Mouse (Mus musculus) forebrain, embryonic 10.5 days (tissue): ENCODE results near the gene 4930407I10Rik. TPM values are rescaled to one million over a fixed set of nuclear protein-coding genes. Genes with fewer than 3 reads are reported as not detected.

Source experiments
- DNase-seq: peaks from one replicate; pipeline ENCODE4 v3.0.0-alpha.2; 2017; ENCODE audit warnings: low spot score; ENCODE audit errors: extremely low spot score
- H3K27ac ChIP-seq: fragments of 300-500 bp; sonication (generic); 2 replicates; pipeline ENCODE4 v1.5.1; 2016; ENCODE audit warnings: mild to moderate bottlenecking
- H3K27me3 ChIP-seq: fragments of 300-500 bp; sonication (generic); 2 replicates; pipeline ENCODE4 v1.6.1; 2016; ENCODE audit warnings: mild to moderate bottlenecking; ENCODE audit not compliant: poor library complexity, severe bottlenecking
- H3K36me3 ChIP-seq: fragments of 300-500 bp; sonication (generic); replicated peaks from 2 replicates; pipeline ENCODE4 v1.6.1; 2016; ENCODE audit warnings: mild to moderate bottlenecking, moderate library complexity
- H3K4me1 ChIP-seq: fragments of 300-500 bp; sonication (generic); 2 replicates; pipeline ENCODE4 v1.6.1; 2016
- H3K4me3 ChIP-seq: fragments of 300-500 bp; sonication (generic); 2 replicates; pipeline ENCODE4 v1.5.1; 2016; ENCODE audit warnings: mild to moderate bottlenecking, moderate library complexity
- H3K9me3 ChIP-seq: fragments of 300-500 bp; sonication (generic); 2 replicates; pipeline ENCODE4 v1.6.1; 2016; ENCODE audit warnings: mild to moderate bottlenecking, moderate library complexity
- WGBS: fragments of 180-500 bp; shearing (Covaris S2); methylation state at CpG from one replicate; pipeline ENCODE4 v1.1.7; 2016; 5-methylcytosine and 5-hydroxymethylcytosine counted together
- polyA plus RNA-seq: library from polyadenylated mRNA; unstranded; fragments of >200 nt; fragmentation: Nextera tagmentation; extraction: Ambion mirVana; gene quantifications from 2 replicates; pipeline ENCODE4 v1.2.1, GENCODE M21; 2016

Gene 4930407I10Rik
- polyA plus RNA-seq, 1 experiment from 2014 or later = not detected

GRCm38 (mm10) chr15:82073490-82073889, 14.5 kb downstream of the 4930407I10Rik start:
- no peak overlapping the region for H3K27ac ChIP-seq
- peaks cover 10% of the 10 kb centered on the region for H3K9me3 ChIP-seq
- H3K4me3 ChIP-seq = no peak overlapping the region
- H3K27me3 ChIP-seq = peaks cover 40% of the 10 kb centered on the region
- WGBS = 91% methylated on average over 7 of the region's 7 CpGs
- peaks cover 6% of the 10 kb centered on the region for H3K4me1 ChIP-seq
- H3K36me3 ChIP-seq = no peaks in the 10 kb centered on the region
- DNase-seq = no peak

GRCm38 (mm10) chr15:82079883-82080282, 20.9 kb downstream of the 4930407I10Rik start:
- Histone ChIP-seq H3K4me3 (no peak overlapping the region), H3K27me3 (no peaks in the 10 kb centered on the region; the same call in 1 of the 2 replicates), H3K36me3 (no peaks in the 10 kb centered on the region), H3K4me1 (0 out of 2 replicates have a peak, but pooled peaks cover 6% of the 10 kb centered on the region), H3K9me3 (no peaks in the 10 kb centered on the region), H3K27ac (no peak overlapping the region)
- no peak for DNase-seq
- 63% methylated on average over 10 of the region's 10 CpGs for WGBS

- no peaks in the 10 kb centered on the region for H3K36me3 ChIP-seq
- peak; percentile 37 for DNase-seq
- WGBS = 36% methylated on average over 7 of the region's 7 CpGs
- no peak overlapping the region for H3K4me3 ChIP-seq
- no peaks in the 10 kb centered on the region; the same call in 1 of the 2 replicates for H3K27me3 ChIP-seq
- H3K9me3 ChIP-seq = no peaks in the 10 kb centered on the region
- H3K4me1 ChIP-seq = 0 out of 2 replicates have a peak, but pooled peaks cover 6% of the 10 kb centered on the region
- no peak overlapping the region for H3K27ac ChIP-seq
These were observed 22.2 kb downstream of the 4930407I10Rik start for GRCm38 (mm10) chr15:82081161-82081560.

GRCm38 (mm10) chr15:82085606-82086005, 26.7 kb downstream of the 4930407I10Rik start:
- Histone ChIP-seq H3K36me3 (no peaks in the 10 kb centered on the region), H3K9me3 (no peaks in the 10 kb centered on the region), H3K4me3 (no peak overlapping the region), H3K4me1 (0 out of 2 replicates have a peak, but pooled peaks cover 12% of the 10 kb centered on the region), H3K27ac (no peak overlapping the region), H3K27me3 (no peaks in the 10 kb centered on the region)
- WGBS = 87% methylated on average over 9 of the region's 9 CpGs
- DNase-seq = no peak

- H3K9me3 ChIP-seq = no peaks in the 10 kb centered on the region
- H3K27me3 ChIP-seq = no peaks in the 10 kb centered on the region
- 87% methylated on average over 12 of the region's 12 CpGs for WGBS
- DNase-seq = no peak
- H3K4me1 ChIP-seq = 0 out of 2 replicates have a peak, but pooled peaks cover 8% of the 10 kb centered on the region
- no peak overlapping the region for H3K27ac ChIP-seq
- H3K4me3 ChIP-seq = no peak overlapping the region
- no peaks in the 10 kb centered on the region for H3K36me3 ChIP-seq
These were observed 27.2 kb downstream of the 4930407I10Rik start for GRCm38 (mm10) chr15:82086131-82086530.

- peak; percentile 17 for DNase-seq
- H3K4me3 ChIP-seq = no peak overlapping the region
- WGBS = 11% methylated on average over 10 of the region's 10 CpGs
- no peaks in the 10 kb centered on the region for H3K9me3 ChIP-seq
- H3K27me3 ChIP-seq = no peaks in the 10 kb centered on the region
- no peak overlapping the region for H3K27ac ChIP-seq
- H3K36me3 ChIP-seq = no peaks in the 10 kb centered on the region
- H3K4me1 ChIP-seq = 0 out of 2 replicates have a peak, but pooled peaks cover 5% of the 10 kb centered on the region
These were observed 28.3 kb downstream of the 4930407I10Rik start for GRCm38 (mm10) chr15:82087266-82087665.

- 87% methylated on average over 7 of the region's 7 CpGs for WGBS
- H3K4me3 ChIP-seq = no peak overlapping the region
- no peaks in the 10 kb centered on the region for H3K27me3 ChIP-seq
- 0 out of 2 replicates have a peak, but pooled peaks cover 5% of the 10 kb centered on the region for H3K4me1 ChIP-seq
- H3K36me3 ChIP-seq = no peaks in the 10 kb centered on the region
- H3K27ac ChIP-seq = no peak overlapping the region
- peaks cover under 1% of the 10 kb centered on the region; the same call in 1 of the 2 replicates for H3K9me3 ChIP-seq
- DNase-seq = no peak
These were observed 32.1 kb downstream of the 4930407I10Rik start for GRCm38 (mm10) chr15:82091061-82091460.

- H3K4me1 ChIP-seq = peaks cover 6% of the 10 kb centered on the region
- H3K27ac ChIP-seq = no peak overlapping the region
- H3K36me3 ChIP-seq = no peaks in the 10 kb centered on the region
- no peaks in the 10 kb centered on the region for H3K9me3 ChIP-seq
- no peak overlapping the region for H3K4me3 ChIP-seq
- H3K27me3 ChIP-seq = no peaks in the 10 kb centered on the region
- WGBS = 21% methylated on average over 8 of the region's 8 CpGs
- DNase-seq = peak; percentile 61
These were observed 48.1 kb downstream of the 4930407I10Rik start for GRCm38 (mm10) chr15:82106953-82107555.

Other genes with a start within 250 kb of the 4930407I10Rik start
- 20.1 and 20.3 TPM in 2 replicates for gene Tob2, start 200.4 kb upstream of the 4930407I10Rik start, polyA plus RNA-seq
- 255 and 271 TPM in 2 replicates for gene Phf5a, start 187.2 kb upstream of the 4930407I10Rik start, polyA plus RNA-seq
- gene Aco2, start 186.8 kb upstream of the 4930407I10Rik start, polyA plus RNA-seq = 147 and 148 TPM in 2 replicates
- 84.0 and 90.8 TPM in 2 replicates for gene Polr3h, start 132.9 kb upstream of the 4930407I10Rik start, polyA plus RNA-seq
- gene Csdc2, start 122.4 kb upstream of the 4930407I10Rik start, polyA plus RNA-seq = 9.2 and 10.7 TPM in 2 replicates
- gene Pmm1, start 98.2 kb upstream of the 4930407I10Rik start, polyA plus RNA-seq = 37.1 and 39.3 TPM in 2 replicates
- not detected in 2 replicates for gene 1700029P11Rik, start 78.6 kb upstream of the 4930407I10Rik start, polyA plus RNA-seq
- 90.8 and 94.9 TPM in 2 replicates for gene Xrcc6, start 71.3 kb upstream of the 4930407I10Rik start, polyA plus RNA-seq
- gene Desi1, start 25.3 kb upstream of the 4930407I10Rik start, polyA plus RNA-seq = 35.2 and 36.5 TPM in 2 replicates
- 386 and 402 TPM in 2 replicates for gene Snu13, start 11.6 kb upstream of the 4930407I10Rik start, polyA plus RNA-seq
- 0.06 and 0.11 TPM in 2 replicates for gene Mei1, start 10.8 kb downstream of the 4930407I10Rik start, polyA plus RNA-seq
- 22.9 and 24.0 TPM in 2 replicates for gene Ccdc134, start 68.8 kb downstream of the 4930407I10Rik start, polyA plus RNA-seq
- 207 and 227 TPM in 2 replicates for gene Srebf2, start 88.0 kb downstream of the 4930407I10Rik start, polyA plus RNA-seq
- gene Shisa8, start 153.7 kb downstream of the 4930407I10Rik start, polyA plus RNA-seq = 0.87 and 0.95 TPM in 2 replicates
- gene Tnfrsf13c, start 165.2 kb downstream of the 4930407I10Rik start, polyA plus RNA-seq = 0.18 TPM in 1 of 2 replicates, not detected in the other
- gene Cenpm, start 185.6 kb downstream of the 4930407I10Rik start, polyA plus RNA-seq = 95.1 and 97.3 TPM in 2 replicates
- 0.26 TPM in 1 of 2 replicates, not detected in the other for gene 1500009C09Rik, start 193.2 kb downstream of the 4930407I10Rik start, polyA plus RNA-seq
- gene Sept3, start 215.7 kb downstream of the 4930407I10Rik start, polyA plus RNA-seq = 62.1 and 62.5 TPM in 2 replicates
- 0.10 and 0.11 TPM in 2 replicates for gene Wbp2nl, start 239.8 kb downstream of the 4930407I10Rik start, polyA plus RNA-seq